Mouse (Mus musculus): ENCODE measurements around the gene Gm10234. TPM values are rescaled to one million over a fixed set of nuclear protein-coding genes. Genes with fewer than 3 reads are reported as not detected.

Gene Gm10234
- polyA plus RNA-seq (2012; rRNA removed) = not detected in 2 replicates

GRCm38 (mm10) chr6:95321812-95322211, at the start of gene Gm10234:
Gm10234 (plus strand) TSS chr6:95322112.

Other genes starting within 250 kb of the Gm10234 start
- gene Kbtbd8, start 204.9 kb upstream of the Gm10234 start, polyA plus RNA-seq (2012; rRNA removed) = 0.01 and 0.02 TPM in 2 replicates